Mouse (Mus musculus) MEL-GATA-1-ER (cell line): ENCODE results near the gene Wwp2.
"Not testable (repeated sequence)": the region's sequence is repeated elsewhere in the genome, so short reads cannot be mapped to it uniquely, and the experiment has no call there.

Source experiments
- DNase-seq: peaks from one replicate; pipeline ENCODE4 v3.0.0-alpha.2; 2012; ENCODE audit warnings: low read depth; ENCODE audit errors: extremely low read depth

Gene Wwp2

GRCm38 (mm10) chr8:107473369-107473768 lies 37.2 kb downstream of the Wwp2 start:
- no peak for DNase-seq

- DNase-seq: no peak
Observed at GRCm38 (mm10) chr8:107475613-107476012, 39.4 kb downstream of the Wwp2 start.

DNA sequence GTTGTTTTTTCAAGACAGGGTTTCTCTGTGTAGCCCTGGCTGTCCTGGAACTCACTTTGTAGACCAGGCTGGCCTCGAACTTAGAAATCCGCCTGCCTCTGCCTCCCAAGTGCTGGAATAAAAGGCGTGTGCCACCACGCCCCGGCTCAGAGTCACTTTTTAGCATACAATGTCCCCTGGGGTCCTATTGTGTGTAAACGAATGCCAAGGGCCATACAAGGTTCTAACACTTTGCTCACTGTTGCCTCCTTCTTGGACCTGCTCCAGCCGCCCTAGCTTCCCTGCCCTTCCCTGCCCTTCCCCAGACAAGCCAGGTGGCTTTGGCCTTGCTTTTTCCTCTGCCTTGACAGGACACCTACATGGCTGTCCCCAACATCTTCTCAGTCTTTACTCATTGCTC lies 40.6 kb downstream of the Wwp2 start:
- not testable (repeated sequence) for DNase-seq

DNA sequence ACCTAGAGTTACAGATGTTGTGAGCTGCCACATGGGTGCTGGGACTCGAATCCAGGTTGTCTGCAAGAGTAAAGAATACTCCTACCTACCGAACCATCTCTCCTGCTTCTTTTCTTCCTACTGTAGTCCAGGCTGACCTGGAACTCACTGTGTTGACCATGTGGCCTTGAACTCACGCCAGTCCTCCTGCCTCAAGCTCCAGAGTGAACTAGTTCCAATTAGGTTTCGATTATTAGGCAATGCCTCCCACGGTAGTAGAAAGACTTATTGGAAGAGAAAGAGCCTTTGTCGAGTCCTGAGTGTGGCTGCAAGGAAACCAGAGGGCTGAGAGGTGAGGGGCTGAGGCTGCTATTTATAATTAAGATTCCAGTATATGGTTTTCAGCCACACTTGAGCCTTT lies 42.6 kb downstream of the Wwp2 start:
- no peak for DNase-seq

DNA sequence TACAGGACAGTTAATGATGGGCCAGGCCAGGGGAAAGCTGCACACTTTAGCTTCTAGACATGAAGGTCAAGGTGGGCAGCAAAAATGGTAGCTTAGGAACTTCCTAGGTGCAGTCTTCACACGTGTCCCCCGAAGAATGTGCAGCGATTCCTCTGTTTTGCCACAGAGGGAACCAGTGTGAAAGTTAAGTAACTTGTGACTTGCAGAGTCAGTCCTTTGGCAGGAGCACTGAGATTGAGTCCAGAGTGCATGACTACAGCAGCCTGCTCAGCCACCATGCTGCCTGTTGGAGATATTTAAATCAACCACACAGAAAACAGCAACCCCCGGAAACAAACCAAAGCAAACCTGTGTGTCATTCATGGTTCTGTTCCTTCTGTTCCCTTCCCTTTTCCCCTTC lies 44.3 kb downstream of the Wwp2 start:
- DNase-seq: no peak

GRCm38 (mm10) chr8:107483250-107483649 lies 47.1 kb downstream of the Wwp2 start:
- DNase-seq: no peak

DNA sequence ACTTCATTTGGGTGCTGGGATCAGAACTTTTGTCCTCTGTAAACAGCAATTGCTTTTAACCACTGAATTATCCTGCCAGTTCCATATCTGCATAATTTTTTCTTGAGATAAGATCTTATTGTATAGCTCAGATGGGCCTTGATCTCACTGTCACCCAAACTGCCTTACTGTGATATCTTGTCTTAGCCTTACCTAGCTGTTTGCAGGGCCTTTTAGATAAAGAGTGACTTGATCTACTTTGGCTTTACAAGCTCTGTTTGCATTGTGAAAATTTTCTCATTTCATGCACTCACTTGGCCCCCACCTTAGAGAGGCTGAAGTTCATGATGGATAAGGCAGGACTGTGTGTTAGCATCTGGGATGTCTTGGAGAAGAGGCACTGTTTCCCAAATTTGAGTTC lies 48.8 kb downstream of the Wwp2 start:
- no peak for DNase-seq

DNA sequence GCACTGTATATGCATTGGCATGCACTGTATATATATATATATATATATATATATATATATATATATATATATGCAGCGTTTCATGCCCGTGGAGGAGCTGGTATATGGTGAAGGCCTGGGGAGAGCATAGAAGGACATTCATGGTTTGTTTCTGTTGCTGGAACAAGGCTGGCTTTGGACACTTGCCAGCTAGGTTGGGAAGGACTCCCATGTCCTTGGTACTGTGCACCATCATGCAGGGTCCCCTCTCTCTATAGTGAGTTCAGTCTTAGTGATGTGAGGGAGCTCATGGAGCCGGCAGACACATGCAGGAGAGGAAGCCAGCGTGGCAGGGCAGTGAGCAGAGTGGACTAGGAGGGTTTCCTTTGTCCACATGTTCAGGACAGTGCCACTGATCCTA lies 52.4 kb downstream of the Wwp2 start:
- DNase-seq: no peak

DNA sequence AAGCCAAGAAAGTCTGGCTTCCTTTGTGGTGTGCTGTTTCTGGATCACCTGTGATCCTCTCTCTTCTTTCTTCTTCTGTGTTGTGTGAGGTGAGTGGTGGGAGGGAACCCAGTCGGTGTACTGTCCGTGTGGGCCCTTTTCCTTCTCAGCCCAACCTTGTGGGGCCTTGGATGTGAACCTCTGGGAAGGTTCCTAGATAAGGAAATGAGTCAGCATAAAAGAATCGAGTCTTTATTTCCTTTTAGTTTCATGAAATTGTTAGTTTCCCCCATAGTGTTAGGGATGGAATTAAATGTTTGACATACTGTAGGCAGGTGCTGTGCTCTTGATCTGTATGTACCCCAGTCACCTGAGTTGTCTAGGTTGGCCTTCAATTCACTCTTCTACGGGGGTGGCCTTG lies 52.9 kb downstream of the Wwp2 start:
- DNase-seq: no peak

- DNase-seq: no peak
Observed at GRCm38 (mm10) chr8:107489921-107490320, 53.8 kb downstream of the Wwp2 start.

- DNase-seq: no peak
Observed at GRCm38 (mm10) chr8:107490649-107491048, 54.5 kb downstream of the Wwp2 start.

DNA sequence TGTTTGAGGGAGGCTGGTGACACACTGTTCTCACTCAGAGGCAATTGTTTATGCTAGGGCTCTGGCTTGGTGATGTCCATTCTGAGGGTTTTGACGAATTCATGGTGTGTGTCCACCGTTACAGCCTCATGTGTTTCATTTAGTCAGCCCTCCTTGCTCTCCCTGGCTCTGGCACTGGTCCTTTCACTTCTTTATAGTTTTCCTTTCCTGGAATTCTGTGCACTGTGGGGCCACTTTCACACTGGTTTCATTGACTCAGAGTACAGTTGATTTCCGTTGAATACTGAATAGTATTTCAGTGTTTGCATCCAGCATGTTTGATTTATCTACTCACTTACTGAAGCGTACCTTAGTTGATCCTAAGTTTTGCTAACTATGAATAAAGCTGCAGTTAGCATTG lies 55.0 kb downstream of the Wwp2 start:
- DNase-seq: no peak

- DNase-seq: no peak
Observed at GRCm38 (mm10) chr8:107491831-107492230, 55.7 kb downstream of the Wwp2 start.

GRCm38 (mm10) chr8:107492802-107493201 lies 56.6 kb downstream of the Wwp2 start:
- no peak for DNase-seq

- no peak for DNase-seq
Observed at GRCm38 (mm10) chr8:107495425-107495824, 59.3 kb downstream of the Wwp2 start.

DNA sequence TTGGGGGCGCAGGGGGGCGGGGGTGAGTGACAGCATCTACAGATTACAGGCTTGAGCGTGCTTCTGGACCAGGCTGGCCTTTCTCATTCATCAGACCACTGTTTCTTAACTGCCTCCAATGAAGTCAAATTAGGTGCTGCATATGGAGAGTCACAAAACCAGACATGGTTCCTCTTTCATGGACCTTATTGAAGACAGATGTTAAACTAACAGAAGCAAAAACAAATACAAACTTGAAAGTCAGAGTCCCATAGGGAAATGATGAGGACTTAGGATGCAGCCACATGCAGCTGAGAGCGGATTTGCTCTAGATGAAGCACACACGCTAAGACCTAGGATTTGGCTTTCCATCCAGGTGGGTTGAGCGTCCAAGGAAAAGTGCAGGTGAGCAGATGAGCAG lies 61.5 kb downstream of the Wwp2 start:
- DNase-seq: no peak

DNA sequence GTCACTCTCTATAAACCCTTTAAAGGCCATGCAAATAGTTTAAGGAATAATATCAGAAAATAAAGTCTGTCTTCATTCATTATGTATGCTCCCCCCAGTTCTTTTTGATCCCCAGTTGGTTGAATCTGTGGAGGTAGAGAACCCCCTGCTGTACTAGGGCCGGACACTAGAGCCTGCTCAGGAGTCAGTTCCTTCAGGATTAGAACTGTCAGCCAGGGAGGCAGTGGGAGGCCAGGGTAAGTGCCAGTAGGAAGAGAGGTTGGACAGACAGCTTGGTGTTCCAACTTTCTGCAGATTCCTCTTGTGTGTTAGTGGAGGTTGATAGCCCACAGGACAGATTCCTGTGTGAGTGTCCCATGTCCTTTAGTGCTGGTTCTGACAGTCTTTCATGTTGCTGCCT lies 62.2 kb downstream of the Wwp2 start:
- DNase-seq: no peak

DNA sequence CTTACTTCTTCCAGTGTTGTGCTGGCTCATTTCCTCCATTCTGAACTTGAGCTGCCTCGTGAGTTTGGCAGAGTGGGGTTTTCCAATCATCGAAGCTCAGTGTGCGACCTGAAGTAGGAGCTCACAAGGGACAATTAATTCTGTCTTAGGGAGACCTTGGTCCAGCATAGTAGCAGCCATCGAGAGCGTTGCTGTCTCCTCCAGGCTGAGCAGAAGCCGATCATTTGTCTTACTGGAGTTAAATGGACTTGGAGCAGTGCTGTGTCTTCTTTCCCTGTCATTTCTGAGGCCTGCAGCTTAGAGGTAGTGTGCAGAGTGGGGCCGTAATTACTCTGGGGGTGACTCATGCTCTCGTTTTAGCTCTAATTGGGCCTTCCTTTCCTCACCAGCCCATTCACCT lies 62.6 kb downstream of the Wwp2 start:
- no peak for DNase-seq

DNA sequence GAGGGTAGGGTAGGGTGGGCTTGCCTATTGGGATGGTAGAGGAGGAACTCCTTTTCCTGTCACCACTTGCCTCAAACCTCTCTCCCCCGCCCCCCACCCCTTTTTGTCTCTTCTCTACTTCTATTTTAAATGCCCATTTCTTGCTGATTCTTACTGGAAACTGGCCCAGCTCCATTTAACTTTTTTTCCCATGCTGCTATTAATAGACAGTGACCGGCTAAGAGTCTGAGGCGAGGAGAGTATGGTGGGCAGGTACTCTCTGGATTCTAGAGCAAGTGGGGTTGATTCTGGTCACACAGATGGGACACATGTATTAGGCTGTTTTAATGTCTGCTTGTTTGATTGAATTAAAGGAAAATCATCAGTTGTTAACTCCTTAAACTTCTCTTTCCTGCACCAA lies 63.4 kb downstream of the Wwp2 start:
- DNase-seq: no peak

DNA sequence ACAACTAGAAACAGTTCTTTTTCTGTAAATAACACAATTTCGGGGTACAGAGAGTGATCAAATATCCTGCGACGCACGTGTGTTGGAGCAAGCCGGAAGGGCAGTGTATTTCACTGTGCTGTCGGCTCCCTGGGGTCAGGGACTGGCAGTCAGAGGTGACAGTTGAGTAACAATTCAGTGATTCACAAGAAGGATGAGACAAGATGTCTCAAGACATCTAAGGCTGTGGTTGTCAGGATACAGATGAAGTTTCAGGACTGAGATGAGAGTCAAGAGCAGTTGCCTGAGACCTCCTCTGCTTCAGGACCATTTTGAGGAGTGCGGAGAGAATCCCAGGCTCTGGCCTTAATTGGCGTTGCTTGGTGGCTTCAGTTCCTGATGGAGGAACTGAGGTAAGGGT lies 66.2 kb downstream of the Wwp2 start:
- no peak for DNase-seq

GRCm38 (mm10) chr8:107502922-107503321 lies 66.8 kb downstream of the Wwp2 start:
- no peak for DNase-seq

- no peak for DNase-seq
Observed at GRCm38 (mm10) chr8:107503354-107503753, 67.2 kb downstream of the Wwp2 start.

DNA sequence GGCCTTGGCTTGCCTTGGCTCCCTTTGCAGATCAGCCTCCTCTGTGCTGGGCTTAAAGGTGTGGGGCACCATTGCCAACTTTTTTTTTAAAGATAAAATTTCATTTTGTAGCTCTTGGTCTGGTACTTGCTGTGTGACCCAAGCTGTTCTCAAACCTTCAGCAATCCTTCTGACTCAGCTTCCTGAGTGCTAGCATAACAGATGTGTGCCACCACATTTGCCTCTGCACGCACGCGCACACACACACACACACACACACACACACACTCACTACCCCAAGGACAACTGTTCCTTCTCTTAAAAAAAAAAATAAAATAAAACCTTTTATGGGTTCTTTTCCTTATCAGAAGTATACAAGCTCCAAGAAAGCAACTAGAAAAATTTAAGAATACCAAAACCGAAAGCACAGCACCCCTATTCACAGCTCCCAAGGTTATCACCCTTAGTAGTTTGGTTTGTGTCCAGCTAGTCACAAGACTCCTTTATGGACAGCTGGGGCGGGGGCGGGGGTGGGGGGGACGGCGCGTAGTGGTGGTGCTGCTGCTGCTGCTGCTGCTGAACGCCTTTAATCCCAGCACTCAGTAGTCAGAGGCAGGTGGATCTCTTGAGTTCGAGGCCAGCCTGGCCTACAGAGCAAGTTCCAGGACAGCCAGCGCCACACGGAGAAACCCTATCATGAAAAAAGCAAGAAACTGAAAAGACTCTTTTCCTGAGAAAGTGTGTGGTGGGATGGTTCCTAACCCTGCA lies 68.2 kb downstream of the Wwp2 start:
- DNase-seq: no peak

DNA sequence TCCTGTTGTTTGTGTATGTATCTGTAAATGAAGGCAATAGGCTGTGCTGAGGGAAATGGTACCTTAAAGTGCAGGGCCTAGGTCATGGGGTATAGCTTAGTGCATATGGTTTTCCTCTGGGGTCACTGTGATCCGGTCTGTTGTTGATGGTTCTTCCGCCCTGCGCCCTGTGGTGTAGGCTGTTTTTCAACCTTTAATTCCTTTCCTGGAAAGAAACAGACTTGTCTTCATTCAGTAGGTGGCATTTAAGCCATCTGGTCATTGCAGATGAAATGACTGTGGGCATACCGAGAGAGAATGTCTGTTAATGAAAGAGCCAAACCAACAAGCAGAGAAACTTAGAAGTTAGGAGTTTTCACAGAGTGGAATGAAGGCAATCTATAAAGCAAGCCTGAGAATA lies 69.1 kb downstream of the Wwp2 start:
- DNase-seq: no peak
